Mouse (Mus musculus): ENCODE measurements around the gene Mipol1.

DNA sequence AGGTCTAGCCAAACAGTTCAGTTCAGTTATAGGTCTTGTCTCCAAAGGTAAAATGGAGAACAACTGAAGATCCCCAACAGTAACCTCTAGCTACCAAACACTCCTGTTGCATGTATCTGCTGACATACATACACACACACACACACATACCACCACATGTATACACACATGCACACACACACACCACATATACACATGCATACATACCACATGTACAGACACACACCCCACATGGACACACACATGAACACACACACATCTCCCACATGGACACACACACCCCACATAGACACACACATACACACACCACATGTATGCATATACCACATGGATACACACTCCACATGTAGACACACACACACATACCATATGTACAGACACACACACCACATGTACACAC, 32.0 kb upstream of the Mipol1 start:
- TF ChIP-seq POLR2A (IDR thresholded peaks at IDR 0.05; ENCODE audit: extremely low read depth, insufficient read depth, low read length), result no peak
- TF ChIP-seq CTCF (IDR thresholded peaks at IDR 0.05; ENCODE audit: low read depth, low read length), result no peak
